Mouse (Mus musculus): Measurements from ENCODE around the gene Retnlb. TPM values are rescaled to one million over a fixed set of nuclear protein-coding genes. Genes with fewer than 3 reads are reported as not detected.

Gene Retnlb
- total RNA-seq (2023) = not detected

GRCm38 (mm10) chr16:48816695-48817094 lies at the start of gene Retnlb:
Retnlb (plus strand) TSS chr16:48816856.

GRCm38 (mm10) chr16:48771971-48772445 lies 44.6 kb upstream of the Retnlb start, which contains the start of gene Trat1:
Trat1 (minus strand) TSS chr16:48772021.

GRCm38 (mm10) chr16:48842266-48842665 lies 25.6 kb downstream of the Retnlb start, which contains the start of gene Retnla:
Retnla (plus strand) TSS chr16:48842551.

Other genes with a start within 250 kb of the Retnlb start
- 97.5 TPM for gene Trat1, start 44.8 kb upstream of the Retnlb start, total RNA-seq (2023)
- gene Retnla, start 25.7 kb downstream of the Retnlb start, total RNA-seq (2023) = not detected
- gene Retnlg, start 55.8 kb downstream of the Retnlb start, total RNA-seq (2023) = 7.2 TPM
- gene Dzip3, start 177.3 kb downstream of the Retnlb start, total RNA-seq (2023) = 10.8 TPM
- gene Cip2a, start 177.3 kb downstream of the Retnlb start, total RNA-seq (2023) = 12.7 TPM
- gene Myh15, start 240.6 kb downstream of the Retnlb start, total RNA-seq (2023) = not detected

All from CD4-positive naive resting alpha-beta T cell, adult 76 days (primary cell).